Comparison of ENCODE assay signal across 24 mouse cellular contexts in genomic region chr19:58077529-58078070, GRCm38 (mm10).
DNase-seq lines count a peak whose midpoint lies in the region; ATAC-seq and TF ChIP-seq lines count a peak whose summit lies in the region.
"Had no signal": no experiment of that assay in that cellular context is flagged by ENCODE, and none has a peak within 500 bp of the region (broad histone marks: within the 10 kb centered on the region; RNA-seq: fewer than 3 reads in every experiment).

No protein-coding gene starts in this region.

- H3K4me3 ChIP-seq in hindbrain, embryonic 15.5 days: no peak overlapping the region
- no peak overlapping the region for H3K4me3 ChIP-seq in hindbrain, embryonic 10.5 days
- H3K4me3 ChIP-seq in forebrain, embryonic 15.5 days: no peak overlapping the region
- no peak overlapping the region for H3K4me3 ChIP-seq in hindbrain, embryonic 16.5 days (ENCODE audit: low read length)
- no peak overlapping the region for H3K4me3 ChIP-seq in neural tube, embryonic 15.5 days (replicated peaks)
- no peak overlapping the region for H3K4me3 ChIP-seq in intestine, embryonic 15.5 days (replicated peaks)
- H3K4me3 ChIP-seq in thymus, adult 2 months (ENCODE audit: control insufficient read depth, insufficient read depth, low read length): no peak overlapping the region
- H3K4me3 ChIP-seq: embryonic facial prominence, embryonic 12.5 days; limb, embryonic 10.5 days; liver, embryonic 15.5 days; lung, embryonic 15.5 days; midbrain, embryonic 12.5 days had no signal

- peak overlapping the region; percentile 43 for H3K4me2 ChIP-seq in hindbrain, embryonic 15.5 days
- peak overlapping the region; percentile 20 for H3K4me2 ChIP-seq in forebrain, embryonic 15.5 days (replicated peaks)
- no peak overlapping the region; the same call in 1 of the 2 replicates for H3K4me2 ChIP-seq in hindbrain, embryonic 16.5 days (ENCODE audit: low read length)
- H3K4me2 ChIP-seq in neural tube, embryonic 15.5 days: peak overlapping the region; percentile 45
- no peak overlapping the region for H3K4me2 ChIP-seq in intestine, embryonic 15.5 days (replicated peaks)
- H3K4me2 ChIP-seq: embryonic facial prominence, embryonic 12.5 days; liver, embryonic 15.5 days; lung, embryonic 15.5 days; midbrain, embryonic 12.5 days had no signal

- WGBS in hindbrain, embryonic 15.5 days: 57% methylated on average over 10 of the region's 10 CpGs
- 89% methylated on average over 10 of the region's 10 CpGs for WGBS in hindbrain, embryonic 10.5 days
- WGBS in forebrain, embryonic 15.5 days: 32% methylated on average over 10 of the region's 10 CpGs
- WGBS in hindbrain, embryonic 16.5 days: 55% methylated on average over 10 of the region's 10 CpGs
- WGBS in neural tube, embryonic 15.5 days: 39% methylated on average over 10 of the region's 10 CpGs
- WGBS in intestine, embryonic 15.5 days: 85% methylated on average over 10 of the region's 10 CpGs
- 95% methylated on average over 10 of the region's 10 CpGs for WGBS in thymus, adult 2 months

- TF ChIP-seq CTCF in thymus, adult 2 months (IDR thresholded peaks at IDR 0.05; ENCODE audit: borderline replicate concordance, control insufficient read depth, extremely low read depth, insufficient read depth, low read length, poor library complexity): no peak

- no peak for DNase-seq in hindbrain, embryonic 10.5 days (ENCODE audit: low spot score)
- no peak for DNase-seq in thymus, adult 2 months
- DNase-seq: adrenal gland, adult 8-10 months; cerebellum, adult 18-20 months; cerebellum, postnatal 14 days; gastrocnemius, postnatal 36 days; heart, postnatal 36 days; kidney, postnatal 25 days; liver; lung, postnatal 36 days; right cerebral cortex, postnatal 25 days; spleen, adult 18-20 months; thymus, postnatal 14 days had no signal

- no peak overlapping the region for H3K9ac ChIP-seq in hindbrain, embryonic 15.5 days
- H3K9ac ChIP-seq in forebrain, embryonic 15.5 days (replicated peaks): no peak overlapping the region
- no peak overlapping the region for H3K9ac ChIP-seq in hindbrain, embryonic 16.5 days (ENCODE audit: low read depth, low read length)
- no peak overlapping the region for H3K9ac ChIP-seq in neural tube, embryonic 15.5 days (replicated peaks)
- no peak overlapping the region for H3K9ac ChIP-seq in intestine, embryonic 15.5 days
- H3K9ac ChIP-seq: embryonic facial prominence, embryonic 12.5 days; liver, embryonic 15.5 days; lung, embryonic 15.5 days; midbrain, embryonic 12.5 days had no signal

- H3K27me3 ChIP-seq in hindbrain, embryonic 15.5 days: no peaks in the 10 kb centered on the region
- no peaks in the 10 kb centered on the region for H3K27me3 ChIP-seq in hindbrain, embryonic 10.5 days (ENCODE audit: insufficient read depth, poor library complexity, severe bottlenecking)
- H3K27me3 ChIP-seq in forebrain, embryonic 15.5 days: no peaks in the 10 kb centered on the region
- H3K27me3 ChIP-seq in hindbrain, embryonic 16.5 days (replicated peaks; ENCODE audit: control insufficient read depth, insufficient read depth, low read length): no peaks in the 10 kb centered on the region
- no peaks in the 10 kb centered on the region for H3K27me3 ChIP-seq in neural tube, embryonic 15.5 days (replicated peaks)
- H3K27me3 ChIP-seq in intestine, embryonic 15.5 days (replicated peaks): no peaks in the 10 kb centered on the region
- no peaks in the 10 kb centered on the region for H3K27me3 ChIP-seq in thymus, adult 2 months (ENCODE audit: control insufficient read depth, insufficient read depth, low read length)
- H3K27me3 ChIP-seq: embryonic facial prominence, embryonic 12.5 days; liver, embryonic 15.5 days; lung, embryonic 15.5 days; midbrain, embryonic 12.5 days had no signal

- peaks cover 16% of the 10 kb centered on the region for H3K4me1 ChIP-seq in hindbrain, embryonic 15.5 days (replicated peaks)
- H3K4me1 ChIP-seq in hindbrain, embryonic 10.5 days (replicated peaks): peaks cover 10% of the 10 kb centered on the region
- peaks cover 18% of the 10 kb centered on the region for H3K4me1 ChIP-seq in forebrain, embryonic 15.5 days
- peaks cover 4% of the 10 kb centered on the region for H3K4me1 ChIP-seq in hindbrain, embryonic 16.5 days (ENCODE audit: control insufficient read depth, insufficient read depth, low read depth, low read length)
- peaks cover 12% of the 10 kb centered on the region for H3K4me1 ChIP-seq in neural tube, embryonic 15.5 days
- H3K4me1 ChIP-seq in intestine, embryonic 15.5 days (replicated peaks): no peaks in the 10 kb centered on the region
- H3K4me1 ChIP-seq in thymus, adult 2 months (replicated peaks; ENCODE audit: control insufficient read depth, insufficient read depth, low read length): no peaks in the 10 kb centered on the region
- H3K4me1 ChIP-seq: lung, embryonic 15.5 days; midbrain, embryonic 12.5 days had no signal

- no peak for TF ChIP-seq POLR2A in thymus, adult 2 months (IDR thresholded peaks at IDR 0.05; ENCODE audit: control insufficient read depth, extremely low read depth, insufficient read depth, low read length, poor library complexity)

- no peaks in the 10 kb centered on the region for H3K9me3 ChIP-seq in hindbrain, embryonic 15.5 days
- H3K9me3 ChIP-seq in hindbrain, embryonic 10.5 days: no peaks in the 10 kb centered on the region
- no peaks in the 10 kb centered on the region for H3K9me3 ChIP-seq in forebrain, embryonic 15.5 days
- no peaks in the 10 kb centered on the region for H3K9me3 ChIP-seq in hindbrain, embryonic 16.5 days (ENCODE audit: control insufficient read depth, low read length)
- H3K9me3 ChIP-seq in neural tube, embryonic 15.5 days (replicated peaks): no peaks in the 10 kb centered on the region
- no peaks in the 10 kb centered on the region for H3K9me3 ChIP-seq in intestine, embryonic 15.5 days
- H3K9me3 ChIP-seq: embryonic facial prominence, embryonic 12.5 days; limb, embryonic 10.5 days; liver, embryonic 15.5 days; lung, embryonic 15.5 days; midbrain, embryonic 12.5 days had no signal

- peak overlapping the region; percentile 32; the same call in 1 of the 2 replicates for H3K27ac ChIP-seq in hindbrain, embryonic 15.5 days (replicated peaks)
- H3K27ac ChIP-seq in hindbrain, embryonic 10.5 days: no peak overlapping the region
- no peak overlapping the region; the same call in 1 of the 2 replicates for H3K27ac ChIP-seq in forebrain, embryonic 15.5 days (replicated peaks)
- no peak overlapping the region for H3K27ac ChIP-seq in hindbrain, embryonic 16.5 days (ENCODE audit: low read depth, low read length)
- peak overlapping the region; percentile 51 for H3K27ac ChIP-seq in neural tube, embryonic 15.5 days (replicated peaks)
- H3K27ac ChIP-seq in intestine, embryonic 15.5 days: no peak overlapping the region
- no peak overlapping the region for H3K27ac ChIP-seq in thymus, adult 2 months (ENCODE audit: control insufficient read depth, insufficient read depth, low read length)
- H3K27ac ChIP-seq: embryonic facial prominence, embryonic 12.5 days; limb, embryonic 10.5 days; liver, embryonic 15.5 days; lung, embryonic 15.5 days had no signal

- ATAC-seq in hindbrain, embryonic 15.5 days (ENCODE audit: low FRiP score, low read depth): no peak
- peak; percentile 68; the same call in 1 of the 2 replicates for ATAC-seq in forebrain, embryonic 15.5 days (replicated peaks)
- 0 out of 2 replicates have a peak, but pooled peaks have one; percentile 60 for ATAC-seq in hindbrain, embryonic 16.5 days
- peak; percentile 36; the same call in 1 of the 2 replicates for ATAC-seq in neural tube, embryonic 15.5 days (ENCODE audit: low FRiP score)
- ATAC-seq in intestine, embryonic 15.5 days: no peak
- ATAC-seq: intestine, embryonic 16.5 days had no signal

- no peaks in the 10 kb centered on the region for H3K36me3 ChIP-seq in hindbrain, embryonic 15.5 days
- H3K36me3 ChIP-seq in hindbrain, embryonic 10.5 days: no peaks in the 10 kb centered on the region
- no peaks in the 10 kb centered on the region for H3K36me3 ChIP-seq in forebrain, embryonic 15.5 days
- no peaks in the 10 kb centered on the region for H3K36me3 ChIP-seq in hindbrain, embryonic 16.5 days (ENCODE audit: control insufficient read depth, insufficient read depth, low read length)
- no peaks in the 10 kb centered on the region for H3K36me3 ChIP-seq in neural tube, embryonic 15.5 days
- no peaks in the 10 kb centered on the region for H3K36me3 ChIP-seq in intestine, embryonic 15.5 days
- H3K36me3 ChIP-seq in thymus, adult 2 months (ENCODE audit: control insufficient read depth, insufficient read depth, low read length): no peaks in the 10 kb centered on the region
- H3K36me3 ChIP-seq: embryonic facial prominence, embryonic 12.5 days; limb, embryonic 10.5 days; liver, embryonic 15.5 days; lung, embryonic 15.5 days; midbrain, embryonic 12.5 days had no signal

Comparison
In these comparisons a context has a peak if more than half of its experiments do, and no peak if none do; other contexts are left out.
1. ATAC-seq: peak in forebrain, embryonic 15.5 days (single experiment), hindbrain, embryonic 16.5 days (single experiment) and neural tube, embryonic 15.5 days (single experiment); none in hindbrain, embryonic 15.5 days (single experiment) and intestine, embryonic 15.5 days (single experiment).
2. H3K27ac ChIP-seq: peak in hindbrain, embryonic 15.5 days (single experiment) and neural tube, embryonic 15.5 days (single experiment); none in hindbrain, embryonic 10.5 days (single experiment), forebrain, embryonic 15.5 days (single experiment), hindbrain, embryonic 16.5 days (single experiment), intestine, embryonic 15.5 days (single experiment) and thymus, adult 2 months (single experiment).
3. H3K4me2 ChIP-seq: peak in hindbrain, embryonic 15.5 days (single experiment), forebrain, embryonic 15.5 days (single experiment) and neural tube, embryonic 15.5 days (single experiment); none in hindbrain, embryonic 16.5 days (single experiment) and intestine, embryonic 15.5 days (single experiment).